Comparison of ENCODE assay signal across 9 mouse cellular contexts in the genomic region with DNA sequence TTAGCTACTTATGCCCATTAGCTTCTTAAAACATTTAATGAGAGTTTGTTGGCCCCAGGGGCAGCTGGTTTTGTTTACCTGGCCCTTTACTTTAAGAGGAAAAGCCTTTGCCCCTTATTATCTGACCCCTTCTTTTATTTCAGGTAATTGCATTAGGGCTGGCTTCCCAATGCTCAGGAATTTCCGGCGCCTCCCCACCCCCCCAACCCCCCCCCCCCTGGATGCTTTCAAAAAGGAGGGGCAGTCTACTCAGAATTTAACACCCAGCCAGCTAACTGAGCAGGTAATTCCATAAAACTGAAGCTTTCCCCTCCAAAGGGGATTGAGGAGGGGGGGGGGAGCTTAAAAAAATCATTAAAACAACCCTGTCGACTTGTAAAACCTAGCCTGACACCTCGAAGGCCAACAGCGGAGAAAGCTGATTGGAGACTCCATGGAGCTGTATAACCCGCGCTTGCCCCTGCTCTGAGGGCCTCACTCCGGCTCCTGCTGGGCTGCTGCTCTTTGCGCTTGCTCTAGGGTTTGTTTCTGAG.
DNase-seq lines count a peak whose midpoint lies in the region; ATAC-seq lines count a peak whose summit lies in the region.
"Had no signal": no experiment of that assay in that cellular context is flagged by ENCODE, and none has a peak within 500 bp of the region (broad histone marks: within the 10 kb centered on the region; RNA-seq: fewer than 3 reads in every experiment).

No protein-coding gene starts in this region.

- no peak for DNase-seq in heart, adult 9 months (ENCODE audit: low spot score in 2 of 2)
- DNase-seq in midbrain, embryonic 14.5 days: peak; percentile 15
- DNase-seq in embryonic facial prominence, embryonic 14.5 days (ENCODE audit: low spot score): no peak
- DNase-seq in retina, postnatal 1 day: peak; percentile 24
- no peak for DNase-seq in natural killer cell, adult 2 months (ENCODE audit: low spot score in 2 of 2)
- no peak for DNase-seq in spleen, postnatal 10 days (ENCODE audit: low spot score in 2 of 2)

- no peak overlapping the region; the same call in 1 of the 2 replicates for H3K9ac ChIP-seq in heart, embryonic 12.5 days
- no peak overlapping the region for H3K9ac ChIP-seq in midbrain, embryonic 14.5 days (replicated peaks; ENCODE audit: low read length)
- no peak overlapping the region for H3K9ac ChIP-seq in midbrain, embryonic 13.5 days (replicated peaks)
- H3K9ac ChIP-seq in embryonic facial prominence, embryonic 14.5 days (ENCODE audit: low read depth, low read length): no peak overlapping the region
- H3K9ac ChIP-seq: forebrain, embryonic 15.5 days had no signal

- no peaks in the 10 kb centered on the region; the same call in 1 of the 2 replicates for H3K9me3 ChIP-seq in heart, embryonic 12.5 days (replicated peaks)
- no peaks in the 10 kb centered on the region for H3K9me3 ChIP-seq in midbrain, embryonic 14.5 days (ENCODE audit: control insufficient read depth, low read length)
- H3K9me3 ChIP-seq in midbrain, embryonic 13.5 days: no peaks in the 10 kb centered on the region
- 0 out of 2 replicates have a peak, but pooled peaks cover 4% of the 10 kb centered on the region for H3K9me3 ChIP-seq in embryonic facial prominence, embryonic 14.5 days (ENCODE audit: control insufficient read depth, low read length)
- H3K9me3 ChIP-seq: forebrain, embryonic 15.5 days had no signal

- peak overlapping the region; percentile 45 for H3K4me2 ChIP-seq in heart, embryonic 12.5 days
- H3K4me2 ChIP-seq in midbrain, embryonic 14.5 days (ENCODE audit: low read length): no peak overlapping the region
- no peak overlapping the region for H3K4me2 ChIP-seq in midbrain, embryonic 13.5 days (replicated peaks)
- peak overlapping the region; percentile 2; the same call in 1 of the 2 replicates for H3K4me2 ChIP-seq in embryonic facial prominence, embryonic 14.5 days (ENCODE audit: low read depth, low read length)
- H3K4me2 ChIP-seq: forebrain, embryonic 15.5 days had no signal

- no peak overlapping the region for H3K27ac ChIP-seq in heart, embryonic 12.5 days (ENCODE audit: poor library complexity, severe bottlenecking)
- H3K27ac ChIP-seq in midbrain, embryonic 14.5 days (replicated peaks; ENCODE audit: low read depth, low read length): no peak overlapping the region
- H3K27ac ChIP-seq in midbrain, embryonic 13.5 days: no peak overlapping the region
- H3K27ac ChIP-seq in embryonic facial prominence, embryonic 14.5 days (replicated peaks; ENCODE audit: low read depth, low read length): no peak overlapping the region
- H3K27ac ChIP-seq: forebrain, embryonic 15.5 days had no signal

- 0 out of 2 replicates have a peak, but pooled peaks cover 5% of the 10 kb centered on the region for H3K4me1 ChIP-seq in heart, embryonic 12.5 days (replicated peaks)
- no peaks in the 10 kb centered on the region for H3K4me1 ChIP-seq in midbrain, embryonic 14.5 days (ENCODE audit: control insufficient read depth, insufficient read depth, low read length)
- H3K4me1 ChIP-seq in midbrain, embryonic 13.5 days (replicated peaks): no peaks in the 10 kb centered on the region; the same call in 1 of the 2 replicates
- peaks cover 11% of the 10 kb centered on the region for H3K4me1 ChIP-seq in embryonic facial prominence, embryonic 14.5 days (ENCODE audit: control insufficient read depth, insufficient read depth, low read length)
- H3K4me1 ChIP-seq: forebrain, embryonic 15.5 days had no signal

- H3K27me3 ChIP-seq in heart, embryonic 12.5 days (replicated peaks): no peaks in the 10 kb centered on the region
- H3K27me3 ChIP-seq in midbrain, embryonic 14.5 days (ENCODE audit: control insufficient read depth, insufficient read depth, low read length): no peaks in the 10 kb centered on the region
- H3K27me3 ChIP-seq in midbrain, embryonic 13.5 days: no peaks in the 10 kb centered on the region
- no peaks in the 10 kb centered on the region for H3K27me3 ChIP-seq in embryonic facial prominence, embryonic 14.5 days (replicated peaks; ENCODE audit: control insufficient read depth, insufficient read depth, low read length)
- H3K27me3 ChIP-seq: forebrain, embryonic 15.5 days had no signal

- no peak overlapping the region for H3K4me3 ChIP-seq in heart, embryonic 12.5 days
- no peak overlapping the region for H3K4me3 ChIP-seq in midbrain, embryonic 14.5 days (replicated peaks; ENCODE audit: low read depth, low read length)
- H3K4me3 ChIP-seq in midbrain, embryonic 13.5 days (replicated peaks): no peak overlapping the region
- no peak overlapping the region for H3K4me3 ChIP-seq in embryonic facial prominence, embryonic 14.5 days (ENCODE audit: low read depth, low read length)
- H3K4me3 ChIP-seq: forebrain, embryonic 15.5 days had no signal

- WGBS in heart, embryonic 12.5 days: 13% methylated on average over 9 of the region's 9 CpGs
- WGBS in midbrain, embryonic 14.5 days: 6% methylated on average over 9 of the region's 9 CpGs
- 5% methylated on average over 9 of the region's 9 CpGs for WGBS in midbrain, embryonic 13.5 days
- 6% methylated on average over 9 of the region's 9 CpGs for WGBS in embryonic facial prominence, embryonic 14.5 days

- H3K36me3 ChIP-seq in heart, embryonic 12.5 days: no peaks in the 10 kb centered on the region
- no peaks in the 10 kb centered on the region for H3K36me3 ChIP-seq in midbrain, embryonic 14.5 days (ENCODE audit: control insufficient read depth, insufficient read depth, low read length)
- H3K36me3 ChIP-seq in midbrain, embryonic 13.5 days: no peaks in the 10 kb centered on the region
- no peaks in the 10 kb centered on the region for H3K36me3 ChIP-seq in embryonic facial prominence, embryonic 14.5 days (ENCODE audit: control insufficient read depth, insufficient read depth, low read length)
- H3K36me3 ChIP-seq: forebrain, embryonic 15.5 days had no signal

- ATAC-seq in heart, embryonic 12.5 days (ENCODE audit: insufficient number of reproducible peaks, low FRiP score): no peak
- ATAC-seq in midbrain, embryonic 14.5 days (ENCODE audit: low FRiP score, low TSS enrichment): no peak
- no peak for ATAC-seq in midbrain, embryonic 13.5 days
- no peak for ATAC-seq in embryonic facial prominence, embryonic 14.5 days (ENCODE audit: low read depth)
- ATAC-seq: forebrain, embryonic 15.5 days had no signal

Comparison
In these comparisons a context has a peak if more than half of its experiments do, and no peak if none do; other contexts are left out.
1. H3K4me2 ChIP-seq: peak in heart, embryonic 12.5 days (single experiment) and embryonic facial prominence, embryonic 14.5 days (single experiment); none in midbrain, embryonic 14.5 days (single experiment) and midbrain, embryonic 13.5 days (single experiment).
2. DNase-seq: peak in midbrain, embryonic 14.5 days (single experiment) and retina, postnatal 1 day (single experiment); none in heart, adult 9 months (0 of 2), embryonic facial prominence, embryonic 14.5 days (single experiment), natural killer cell, adult 2 months (0 of 2) and spleen, postnatal 10 days (0 of 2).